Mouse (Mus musculus): ENCODE measurements at regions not wholly inside any gene's neighbourhood (a gene's known extent, or its start where the extent isn't known, plus 50 kb on each side); places are given as distances from the start of the nearest gene placed in this dataset.
A peak's percentile ranks its signal among the peaks of the same experiment; 100 is the strongest.

DNA sequence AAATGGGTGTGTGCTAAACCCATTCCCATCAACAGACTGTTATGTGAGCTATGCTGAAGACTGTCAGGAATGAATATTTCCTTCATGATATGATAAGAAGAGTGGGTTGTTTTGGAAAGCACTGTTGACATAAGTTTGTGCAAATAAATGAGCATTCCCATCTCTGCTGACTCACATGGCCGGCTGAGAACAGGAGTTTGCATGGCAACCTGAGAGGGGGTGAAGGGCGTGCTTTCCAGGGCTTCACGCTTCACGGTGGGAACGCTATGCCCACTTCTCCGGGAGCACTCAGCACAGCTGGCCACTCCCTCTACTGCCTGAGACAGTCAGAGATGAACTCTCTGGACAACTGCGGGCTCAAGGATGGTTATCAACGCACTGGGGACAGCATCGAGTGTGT is 348.9 kb upstream of the Slc24a5 start:
- Histone ChIP-seq H3K4me3 (no peak overlapping the region), H3K9ac (no peak overlapping the region), H3K9me3 (no peaks in the 10 kb centered on the region), H3K4me2 (no peak overlapping the region), H3K27me3 (replicated peaks) (no peaks in the 10 kb centered on the region), H3K4me1 (no peaks in the 10 kb centered on the region), H3K36me3 (replicated peaks) (no peaks in the 10 kb centered on the region), H3K27ac (no peak overlapping the region)
- no peak for ATAC-seq (replicated peaks)
- 71% methylated on average over 9 of the region's 9 CpGs for WGBS

DNA sequence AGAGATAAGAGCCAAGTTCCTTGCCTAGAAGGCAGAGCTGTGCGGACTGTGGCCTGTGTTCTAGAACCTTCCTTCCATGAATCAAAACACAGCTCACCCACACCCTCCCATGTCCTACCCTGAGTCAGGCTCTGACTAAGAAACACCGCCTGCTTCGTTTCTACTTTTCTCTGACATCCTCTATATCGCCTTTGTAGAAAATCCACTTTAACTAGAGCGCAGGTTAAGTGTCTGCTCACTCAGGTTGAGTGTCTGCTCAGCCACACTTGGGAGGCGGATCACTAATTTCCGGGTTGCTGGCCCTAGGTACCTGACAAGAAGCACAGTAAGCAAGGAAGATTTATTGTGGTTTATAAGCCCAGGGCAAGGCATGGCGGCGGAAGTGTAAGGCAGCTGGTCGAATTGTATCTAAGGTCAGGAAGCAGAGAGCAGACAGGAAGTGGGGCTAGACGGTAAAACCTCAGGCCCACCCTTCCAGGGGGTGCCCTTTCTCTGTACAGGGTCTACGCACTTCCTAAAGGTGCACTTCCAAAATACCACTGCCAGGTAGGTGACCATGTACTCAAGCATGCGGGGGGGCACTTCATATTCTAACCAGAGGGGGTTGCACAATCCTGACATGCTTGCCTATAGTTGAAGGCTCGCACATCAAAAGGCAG is 348.0 kb upstream of the Slc24a5 start:
- Histone ChIP-seq H3K4me1 (no peaks in the 10 kb centered on the region), H3K36me3 (replicated peaks) (no peaks in the 10 kb centered on the region), H3K4me3 (no peak overlapping the region), H3K4me2 (no peak overlapping the region), H3K27me3 (replicated peaks) (no peaks in the 10 kb centered on the region), H3K9ac (no peak overlapping the region), H3K9me3 (no peaks in the 10 kb centered on the region), H3K27ac (no peak overlapping the region)
- peak; percentile 39; the same call in 1 of the 2 replicates for ATAC-seq (replicated peaks)
- 84% methylated on average over 14 of the region's 14 CpGs for WGBS

DNA sequence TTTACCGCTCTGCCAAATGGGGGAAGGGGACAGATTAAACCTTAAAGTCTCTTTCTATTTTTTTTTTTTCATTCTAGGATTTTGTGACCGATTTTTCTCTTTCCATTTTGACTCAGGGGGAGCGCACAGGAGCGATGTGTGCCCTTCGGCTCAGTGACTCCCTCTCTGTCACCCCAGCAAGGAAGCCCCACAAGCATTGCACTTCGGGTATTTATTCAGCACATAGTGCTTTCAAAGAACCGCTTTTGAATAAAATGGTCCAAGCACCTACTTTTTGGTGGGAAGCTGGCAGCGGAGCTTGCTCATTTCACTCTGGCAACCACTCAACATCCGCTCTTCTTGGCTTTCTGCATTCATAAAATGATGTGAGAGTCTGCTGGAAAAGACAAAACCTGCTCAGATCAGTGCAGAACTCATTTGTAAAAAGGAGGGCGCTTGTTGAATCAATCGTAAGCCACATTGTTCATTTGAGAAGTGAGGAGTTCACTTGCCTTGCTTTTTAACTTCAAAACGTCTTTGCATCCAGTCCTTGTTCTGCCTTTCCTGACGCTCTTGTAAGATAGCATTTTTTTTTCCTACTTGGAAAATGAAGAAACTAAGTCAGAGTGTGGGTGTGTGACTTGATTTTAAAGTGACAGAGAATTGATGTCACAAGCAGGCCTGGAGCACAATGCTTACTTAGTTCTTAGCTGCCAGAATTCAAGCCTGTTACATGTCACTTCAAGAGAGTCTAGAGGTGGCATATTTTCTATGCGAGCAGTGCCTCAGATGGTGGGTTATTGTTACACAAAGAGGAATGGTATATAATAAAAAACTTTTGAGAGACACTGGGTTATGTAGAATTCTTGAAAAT is 347.1 kb upstream of the Slc24a5 start:
- Histone ChIP-seq H3K9ac (no peak overlapping the region), H3K27ac (no peak overlapping the region), H3K4me3 (no peak overlapping the region), H3K36me3 (replicated peaks) (no peaks in the 10 kb centered on the region), H3K4me2 (no peak overlapping the region), H3K4me1 (no peaks in the 10 kb centered on the region), H3K27me3 (replicated peaks) (no peaks in the 10 kb centered on the region), H3K9me3 (no peaks in the 10 kb centered on the region)
- 60% methylated on average over 14 of the region's 14 CpGs for WGBS
- peak; percentile 59; the same call in 1 of the 2 replicates for ATAC-seq (replicated peaks)

DNA sequence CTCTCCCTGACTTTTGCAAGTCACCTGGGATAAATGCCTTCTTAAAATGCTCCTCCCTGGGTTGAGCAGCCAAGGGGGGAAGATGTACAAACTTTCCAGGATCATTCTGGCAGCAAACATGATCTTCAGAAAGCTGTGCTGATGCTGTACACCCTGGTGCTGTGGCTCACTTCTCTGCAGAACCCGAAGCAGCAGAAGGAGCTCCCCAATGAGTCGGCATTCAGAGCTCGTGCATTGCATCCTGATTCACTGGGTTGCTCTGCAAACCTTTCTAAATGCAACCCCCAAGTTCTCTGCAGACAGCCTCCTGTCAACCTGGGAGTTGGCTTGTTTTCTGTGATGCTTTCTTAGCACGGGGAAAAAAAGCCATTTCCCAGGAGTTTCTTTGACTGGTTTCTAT is 343.8 kb upstream of the Slc24a5 start:
- Histone ChIP-seq H3K27me3 (replicated peaks) (no peaks in the 10 kb centered on the region), H3K4me1 (no peaks in the 10 kb centered on the region), H3K36me3 (replicated peaks) (no peaks in the 10 kb centered on the region), H3K4me2 (no peak overlapping the region), H3K9me3 (no peaks in the 10 kb centered on the region), H3K27ac (no peak overlapping the region), H3K4me3 (no peak overlapping the region), H3K9ac (no peak overlapping the region)
- 70% methylated on average over 4 of the region's 4 CpGs for WGBS
- no peak for ATAC-seq (replicated peaks)

DNA sequence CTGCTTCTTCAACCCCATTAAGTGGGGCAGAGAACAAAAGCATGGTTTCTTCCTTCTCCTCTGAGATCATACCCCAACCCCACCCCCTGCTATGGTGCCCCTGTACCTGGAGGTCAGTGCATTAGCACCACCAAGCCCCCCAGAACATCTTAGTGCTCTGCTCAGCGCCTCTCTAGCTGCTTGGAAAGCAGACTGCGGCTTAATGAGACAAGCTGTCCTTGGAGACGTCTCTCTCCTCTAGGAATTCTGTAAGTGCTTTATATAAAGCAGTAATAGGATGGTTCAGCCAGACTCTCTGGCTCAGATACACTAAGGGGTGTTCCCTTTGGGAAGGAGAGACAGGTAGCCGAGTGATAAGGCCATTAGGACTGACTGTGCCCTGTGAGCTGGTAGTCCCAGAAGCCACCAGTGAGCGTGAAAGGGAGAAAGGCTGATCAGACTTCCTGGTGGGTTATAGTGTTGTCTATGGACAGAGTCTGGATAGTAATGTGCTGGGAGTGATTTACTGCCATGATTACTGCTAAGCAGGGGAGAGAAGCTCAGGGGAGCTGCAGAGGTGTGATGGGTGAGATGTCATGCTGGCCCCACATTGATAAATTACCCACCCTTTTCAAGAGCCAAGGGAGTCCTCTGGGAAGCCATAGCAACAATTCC is 343.0 kb upstream of the Slc24a5 start:
- no peak for ATAC-seq (replicated peaks)
- H3K4me1 ChIP-seq = no peaks in the 10 kb centered on the region
- no peak overlapping the region for H3K4me2 ChIP-seq
- no peaks in the 10 kb centered on the region for H3K27me3 ChIP-seq (replicated peaks)
- no peak overlapping the region for H3K27ac ChIP-seq
- no peak overlapping the region for H3K4me3 ChIP-seq
- no peak overlapping the region for H3K9ac ChIP-seq
- 67% methylated on average over 5 of the region's 5 CpGs for WGBS
- H3K9me3 ChIP-seq = no peaks in the 10 kb centered on the region
- no peaks in the 10 kb centered on the region for H3K36me3 ChIP-seq (replicated peaks)

DNA sequence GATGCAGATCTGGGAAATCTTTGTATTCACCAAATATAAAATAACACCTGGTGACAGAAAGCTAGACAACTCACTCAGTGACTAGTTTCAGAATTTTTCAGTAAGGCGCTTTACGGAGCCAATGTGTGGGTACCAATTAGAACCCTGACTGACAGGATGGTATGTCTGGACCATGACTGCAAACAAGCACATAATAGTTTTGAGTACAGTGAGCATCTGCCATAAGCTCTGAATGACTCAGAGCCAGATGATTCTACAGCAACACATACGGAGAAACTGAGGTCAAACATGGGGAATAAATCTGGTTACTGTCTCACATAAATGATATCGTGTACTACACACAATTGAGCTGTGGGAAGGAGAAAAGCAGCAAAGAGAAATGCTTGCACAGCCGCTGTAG is 339.9 kb upstream of the Slc24a5 start:
- Histone ChIP-seq H3K36me3 (replicated peaks) (no peaks in the 10 kb centered on the region), H3K4me3 (no peak overlapping the region), H3K27ac (no peak overlapping the region), H3K9ac (no peak overlapping the region), H3K4me1 (no peaks in the 10 kb centered on the region), H3K27me3 (replicated peaks) (no peaks in the 10 kb centered on the region), H3K4me2 (no peak overlapping the region), H3K9me3 (no peaks in the 10 kb centered on the region)
- WGBS = 92% methylated on average over 5 of the region's 5 CpGs
- ATAC-seq (replicated peaks) = no peak

DNA sequence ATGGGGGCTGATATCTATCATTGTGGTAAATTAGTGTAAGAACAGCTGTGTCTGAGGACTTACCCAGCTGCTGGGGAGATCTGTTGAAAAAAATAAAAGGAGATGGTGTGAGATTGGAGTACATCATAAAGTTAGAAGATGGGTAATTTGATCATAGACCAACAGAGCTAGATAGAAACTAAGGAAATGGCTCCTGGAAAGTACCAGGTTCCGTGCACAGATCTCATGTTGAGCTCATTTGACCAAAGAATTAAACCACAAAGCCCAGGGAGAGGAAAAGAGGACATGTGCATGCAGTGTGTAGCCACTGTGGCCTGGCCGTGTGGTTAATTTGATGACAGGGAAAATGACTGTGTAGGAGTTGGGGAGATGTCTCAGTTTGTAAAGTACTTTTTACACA is 335.3 kb upstream of the Slc24a5 start:
- Histone ChIP-seq H3K9ac (no peak overlapping the region), H3K27ac (no peak overlapping the region), H3K27me3 (replicated peaks) (no peaks in the 10 kb centered on the region), H3K4me3 (no peak overlapping the region), H3K4me1 (no peaks in the 10 kb centered on the region), H3K4me2 (no peak overlapping the region), H3K36me3 (replicated peaks) (no peaks in the 10 kb centered on the region), H3K9me3 (no peaks in the 10 kb centered on the region)
- ATAC-seq (replicated peaks) = no peak
- 73% methylated on average over 2 of the region's 2 CpGs for WGBS

DNA sequence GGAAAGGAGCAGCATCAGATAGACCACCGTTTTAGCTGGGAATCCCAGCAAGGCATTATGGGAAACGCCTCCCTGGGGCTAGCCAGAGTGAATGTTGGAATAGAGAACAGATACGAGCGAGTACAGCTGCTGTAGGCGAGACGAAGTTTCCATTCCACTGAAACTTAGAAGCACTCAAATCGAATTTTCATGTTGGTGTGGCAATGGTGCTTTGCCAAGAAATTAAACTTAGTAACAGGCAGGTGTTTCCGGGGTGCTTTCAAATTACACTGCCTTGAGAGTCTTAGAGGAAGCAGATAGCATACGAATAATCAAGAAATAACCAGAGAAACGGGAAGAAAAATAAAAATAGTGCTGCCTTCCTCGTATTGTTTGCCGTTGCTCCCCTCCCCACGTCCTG is 327.1 kb upstream of the Slc24a5 start:
- no peak for ATAC-seq (replicated peaks)
- 65% methylated on average over 13 of the region's 13 CpGs for WGBS
- Histone ChIP-seq H3K36me3 (replicated peaks) (no peaks in the 10 kb centered on the region), H3K4me3 (no peak overlapping the region), H3K4me2 (no peak overlapping the region), H3K9me3 (no peaks in the 10 kb centered on the region), H3K4me1 (no peaks in the 10 kb centered on the region), H3K27ac (no peak overlapping the region), H3K27me3 (replicated peaks) (no peaks in the 10 kb centered on the region), H3K9ac (no peak overlapping the region)

DNA sequence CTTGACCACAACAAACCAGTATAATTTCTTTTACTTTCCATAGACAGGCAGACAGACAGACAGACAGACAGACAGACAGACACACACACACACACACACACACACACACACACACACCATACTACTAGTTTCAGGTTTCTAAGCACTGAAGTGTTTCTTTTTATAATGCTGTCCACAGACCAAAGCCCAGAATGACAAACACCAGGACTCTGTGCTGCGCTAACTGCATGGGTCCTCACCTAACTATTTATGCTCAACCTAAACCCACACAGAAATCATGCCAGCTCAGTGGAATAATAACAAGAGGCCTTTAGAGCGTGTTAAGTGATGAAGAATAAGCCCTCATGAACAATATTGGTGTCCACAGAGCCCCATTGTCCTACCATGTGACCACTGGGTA is 325.0 kb upstream of the Slc24a5 start:
- no peak overlapping the region for H3K27ac ChIP-seq
- H3K27me3 ChIP-seq (replicated peaks) = no peaks in the 10 kb centered on the region
- no peaks in the 10 kb centered on the region for H3K4me1 ChIP-seq
- H3K4me3 ChIP-seq = no peak overlapping the region
- H3K9ac ChIP-seq = no peak overlapping the region
- H3K36me3 ChIP-seq (replicated peaks) = no peaks in the 10 kb centered on the region
- H3K9me3 ChIP-seq = no peaks in the 10 kb centered on the region
- no peak overlapping the region for H3K4me2 ChIP-seq
- WGBS = 80% methylated on average over 2 of the region's 2 CpGs
- ATAC-seq (replicated peaks) = no peak

DNA sequence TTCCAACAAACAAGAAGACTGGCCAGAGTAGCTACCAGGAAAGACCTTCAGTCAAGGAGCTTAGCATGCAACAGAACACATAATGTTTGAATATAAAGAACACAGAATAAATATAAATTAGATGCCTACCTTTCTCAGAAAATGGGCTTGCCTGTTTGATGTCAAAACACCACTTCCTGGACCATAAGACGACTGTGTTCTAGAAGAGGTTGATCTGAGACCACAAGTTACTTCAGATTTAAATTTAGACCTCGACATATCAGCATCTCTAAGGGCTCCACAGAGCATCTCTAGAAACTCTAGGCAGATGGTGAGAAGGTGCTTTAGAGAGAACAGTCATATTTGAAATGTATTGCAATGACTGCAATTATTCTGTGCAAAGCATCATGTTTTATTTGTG is 322.9 kb upstream of the Slc24a5 start:
- Histone ChIP-seq H3K27ac (no peak overlapping the region), H3K27me3 (replicated peaks) (no peaks in the 10 kb centered on the region), H3K4me1 (no peaks in the 10 kb centered on the region), H3K9me3 (no peaks in the 10 kb centered on the region), H3K4me3 (no peak overlapping the region), H3K36me3 (replicated peaks) (no peaks in the 10 kb centered on the region), H3K4me2 (no peak overlapping the region), H3K9ac (no peak overlapping the region)
- WGBS = 90% methylated on average over 2 of the region's 2 CpGs
- no peak for ATAC-seq (replicated peaks)

DNA sequence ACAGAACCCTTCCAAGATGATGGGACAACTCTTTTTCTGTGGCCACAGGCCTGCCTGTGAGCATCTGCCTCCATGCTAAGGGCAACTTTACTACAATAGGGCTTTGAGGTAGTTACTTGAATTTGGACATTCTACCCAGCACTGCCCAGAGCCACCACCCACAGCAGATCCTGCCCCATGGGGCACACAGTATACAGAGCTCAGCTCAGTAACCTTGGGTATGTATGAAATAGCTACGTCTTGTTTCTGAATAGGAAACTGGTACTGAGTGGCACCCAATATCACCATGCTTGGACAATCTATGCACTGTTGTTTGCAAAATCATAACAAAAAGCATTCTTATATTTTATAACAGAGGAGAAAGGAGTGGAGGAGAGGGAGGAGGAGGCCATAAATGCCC is 320.8 kb upstream of the Slc24a5 start:
- no peak for ATAC-seq (replicated peaks)

DNA sequence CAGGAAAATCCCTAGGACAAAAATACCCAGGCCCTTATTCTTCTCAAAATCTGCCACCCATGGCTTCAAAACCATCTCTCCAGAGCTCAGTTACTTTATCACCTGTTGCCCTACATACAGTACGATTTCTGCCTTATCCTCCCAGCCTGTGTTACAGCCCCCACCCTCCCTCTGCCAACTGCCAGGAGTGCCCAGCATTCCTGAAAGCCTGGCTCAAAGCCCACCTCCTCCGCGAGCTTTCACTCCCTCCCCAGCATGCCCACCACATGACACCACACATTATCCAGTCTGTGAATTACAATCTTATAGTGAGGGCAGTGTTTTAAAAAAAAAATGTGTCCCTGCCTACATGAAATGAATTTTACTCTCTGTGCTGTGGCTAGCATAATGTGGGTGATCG is 320.3 kb upstream of the Slc24a5 start:
- Histone ChIP-seq H3K4me3 (no peak overlapping the region), H3K27me3 (replicated peaks) (no peaks in the 10 kb centered on the region), H3K9me3 (no peaks in the 10 kb centered on the region), H3K4me1 (no peaks in the 10 kb centered on the region), H3K27ac (no peak overlapping the region), H3K36me3 (replicated peaks) (no peaks in the 10 kb centered on the region), H3K4me2 (no peak overlapping the region), H3K9ac (no peak overlapping the region)
- peak; percentile 58; the same call in 1 of the 2 replicates for ATAC-seq (replicated peaks)
- 56% methylated on average over 4 of the region's 4 CpGs for WGBS

More for the DNA sequence above, 320.8 kb upstream of the Slc24a5 start:
- H3K27ac ChIP-seq = no peak overlapping the region
- H3K4me1 ChIP-seq = no peaks in the 10 kb centered on the region
- H3K9me3 ChIP-seq = no peaks in the 10 kb centered on the region
- no peak overlapping the region for H3K4me3 ChIP-seq
- no peak overlapping the region for H3K4me2 ChIP-seq
- no peak overlapping the region for H3K9ac ChIP-seq
- WGBS = 91% methylated on average over 1 of the region's 1 CpGs
- no peaks in the 10 kb centered on the region for H3K27me3 ChIP-seq (replicated peaks)
- H3K36me3 ChIP-seq (replicated peaks) = no peaks in the 10 kb centered on the region
